Mouse (Mus musculus) intestine, embryonic 14.5 days (tissue): Measurements from ENCODE around the gene Mta2. TPM values are rescaled to one million over a fixed set of nuclear protein-coding genes. Genes with fewer than 3 reads are reported as not detected.

Source experiments
- ATAC-seq: fragments of 200-750 bp; cut with Nextera tagmentation; replicated peaks from 2 replicates; pipeline ENCODE4 v1.8.0; 2017; ENCODE audit warnings: low read depth, moderate number of reproducible peaks, moderate TSS enrichment, moderate library complexity; ENCODE audit not compliant: low FRiP score, low TSS enrichment
- DNase-seq: peaks from one replicate; pipeline ENCODE4 v3.0.0-alpha.2; 2018; ENCODE audit warnings: low spot score
- H3K27ac ChIP-seq: fragments of 300-500 bp; sonication (generic); 2 replicates; pipeline ENCODE4 v1.5.1; 2014; ENCODE audit warnings: low read depth, mild to moderate bottlenecking, control low read depth
- H3K27me3 ChIP-seq: fragments of 300-500 bp; sonication (generic); replicated peaks from 2 replicates; pipeline ENCODE4 v1.6.1; 2014; ENCODE audit warnings: low read length, control low read depth; ENCODE audit not compliant: control insufficient read depth, insufficient read depth
- H3K36me3 ChIP-seq: fragments of 300-500 bp; sonication (generic); 2 replicates; pipeline ENCODE4 v1.6.1; 2014; ENCODE audit warnings: low read length, control low read depth; ENCODE audit not compliant: control insufficient read depth, insufficient read depth
- H3K4me1 ChIP-seq: fragments of 300-500 bp; sonication (generic); replicated peaks from 2 replicates; pipeline ENCODE4 v1.6.1; 2014; ENCODE audit warnings: low read length, control low read depth, mixed read lengths; ENCODE audit not compliant: control insufficient read depth, insufficient read depth
- H3K4me2 ChIP-seq: fragments of 300-500 bp; sonication (generic); 2 replicates; pipeline ENCODE4 v1.6.1; 2014; ENCODE audit warnings: low read length
- H3K4me3 ChIP-seq: fragments of 300-500 bp; sonication (generic); 2 replicates; pipeline ENCODE4 v1.5.1; 2014; ENCODE audit warnings: low read depth, low read length, control low read depth, mixed read lengths
- H3K9ac ChIP-seq: fragments of 300-500 bp; sonication (generic); 2 replicates; pipeline ENCODE4 v1.6.1; 2014; ENCODE audit warnings: mild to moderate bottlenecking, low read length
- H3K9me3 ChIP-seq: fragments of 300-500 bp; sonication (generic); 2 replicates; pipeline ENCODE4 v1.6.1; 2016; ENCODE audit warnings: low read length, control low read depth; ENCODE audit not compliant: control insufficient read depth
- WGBS: fragments of 180-500 bp; shearing (Covaris S2); extraction: QIAGEN DNeasy Blood & Tissue Kit; methylation state at CpG from one replicate; pipeline ENCODE4 v1.1.7; 2014; 5-methylcytosine and 5-hydroxymethylcytosine counted together
- polyA plus RNA-seq: library from polyadenylated mRNA; unstranded; fragments of >200 nt; fragmentation: Nextera tagmentation; extraction: Ambion mirVana; gene quantifications from 2 replicates; pipeline ENCODE4 v1.2.1, GENCODE M21; 2014

Gene Mta2
- polyA plus RNA-seq, 1 experiment from 2014 or later = 40.3 TPM

DNA sequence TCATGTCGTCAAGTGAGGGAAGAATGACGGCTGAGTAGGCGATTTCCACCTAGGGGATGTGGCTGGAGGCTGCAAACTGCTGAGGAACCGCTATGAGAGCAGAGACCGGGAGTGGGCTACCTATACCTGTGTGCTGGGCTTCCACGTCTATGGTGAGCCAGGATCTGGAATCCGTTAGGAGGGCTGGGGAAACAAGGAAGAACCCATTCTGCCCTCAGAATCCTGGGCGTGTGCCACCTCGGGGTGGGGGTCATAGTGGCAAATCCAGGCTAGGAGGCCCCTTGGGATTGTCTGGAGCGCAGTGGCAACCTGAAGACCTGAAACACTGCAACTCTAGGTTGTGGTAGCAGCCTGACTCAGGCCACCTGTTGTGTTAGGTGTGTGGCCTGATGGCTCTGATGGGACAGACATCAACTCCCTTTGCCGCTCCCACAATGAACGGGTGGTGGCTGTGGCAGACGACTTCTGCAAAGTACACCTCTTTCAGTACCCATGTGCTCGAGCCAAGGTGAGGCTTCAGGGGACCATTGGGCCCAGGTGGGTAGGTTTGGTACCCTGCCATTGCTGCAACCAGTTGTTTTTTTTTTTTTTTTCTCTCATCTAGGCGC is 1.0 kb upstream of the Mta2 start:
- H3K27ac ChIP-seq = no peak overlapping the region
- H3K9ac ChIP-seq = peak overlapping the region; percentile 99
- 80% methylated on average over 15 of the region's 15 CpGs for WGBS

GRCm38 (mm10) chr19:8941136-8941514 is 550 bp upstream of the Mta2 start:
- DNase-seq (no peak), ATAC-seq (peak; percentile 9)
- Histone ChIP-seq H3K9ac (peak overlapping the region; percentile 99), H3K27ac (peak overlapping the region; percentile 98), H3K9me3 (no peaks in the 10 kb centered on the region), H3K27me3 (no peaks in the 10 kb centered on the region), H3K36me3 (peaks cover 48% of the 10 kb centered on the region), H3K4me2 (peak overlapping the region; percentile 75), H3K4me1 (peaks cover 26% of the 10 kb centered on the region), H3K4me3 (peak overlapping the region; percentile 98)
- WGBS = 30% methylated on average over 10 of the region's 10 CpGs

More for the DNA sequence above, 1.0 kb upstream of the Mta2 start:
- H3K4me2 ChIP-seq = peak overlapping the region; percentile 75
- H3K27me3 ChIP-seq = no peaks in the 10 kb centered on the region
- DNase-seq = no peak
- peaks cover 26% of the 10 kb centered on the region for H3K4me1 ChIP-seq
- H3K36me3 ChIP-seq = peaks cover 46% of the 10 kb centered on the region
- no peak for ATAC-seq
- 0 out of 2 replicates have a peak overlapping the region, but pooled peaks have one; percentile 98 for H3K4me3 ChIP-seq
- no peaks in the 10 kb centered on the region for H3K9me3 ChIP-seq

DNA sequence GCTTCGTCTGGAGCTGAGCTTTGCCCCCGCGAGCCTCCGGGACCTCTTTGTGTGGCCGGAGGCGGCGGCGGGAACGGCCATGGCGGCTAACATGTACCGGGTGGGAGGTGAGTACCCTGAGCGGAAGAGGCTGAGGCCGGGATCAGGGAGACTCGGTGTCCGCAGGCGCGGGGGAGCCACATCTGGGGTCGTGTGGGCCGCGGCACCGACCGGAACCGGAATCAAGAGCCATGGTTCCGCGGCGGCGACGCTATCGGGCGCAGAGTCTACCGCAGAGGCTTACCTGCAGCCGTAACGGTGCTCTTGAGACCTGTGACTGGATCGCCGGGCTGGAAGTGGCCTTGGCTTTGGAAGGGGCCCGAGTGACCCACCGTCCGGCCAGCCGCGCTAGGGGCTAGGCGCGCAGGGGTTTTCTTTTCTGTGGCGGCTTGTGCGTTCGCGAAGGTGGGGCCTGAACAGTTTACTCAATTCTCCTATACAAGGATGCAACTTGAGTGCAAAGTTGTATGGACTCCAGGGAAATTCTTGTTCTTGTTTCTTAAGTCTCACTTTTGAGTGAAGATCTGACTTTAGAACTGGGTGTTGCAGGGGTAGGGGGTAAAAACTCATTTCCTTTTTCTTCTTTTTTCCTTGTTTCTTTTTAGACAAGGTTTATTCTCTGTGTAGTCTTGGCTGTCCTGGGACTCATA is 745 bp downstream of the Mta2 start:
- H3K4me1 ChIP-seq = peaks cover 26% of the 10 kb centered on the region
- H3K4me2 ChIP-seq = peak overlapping the region; percentile 75
- peaks cover 47% of the 10 kb centered on the region for H3K36me3 ChIP-seq
- H3K27me3 ChIP-seq = no peaks in the 10 kb centered on the region
- ATAC-seq (peak; percentile 59), DNase-seq (no peak)
- peak overlapping the region; percentile 98 for H3K4me3 ChIP-seq
- peak overlapping the region; percentile 99 for H3K9ac ChIP-seq
- no peaks in the 10 kb centered on the region for H3K9me3 ChIP-seq
- peak overlapping the region; percentile 98 for H3K27ac ChIP-seq
- under 1% methylated on average over 44 of the region's 46 CpGs for WGBS

DNA sequence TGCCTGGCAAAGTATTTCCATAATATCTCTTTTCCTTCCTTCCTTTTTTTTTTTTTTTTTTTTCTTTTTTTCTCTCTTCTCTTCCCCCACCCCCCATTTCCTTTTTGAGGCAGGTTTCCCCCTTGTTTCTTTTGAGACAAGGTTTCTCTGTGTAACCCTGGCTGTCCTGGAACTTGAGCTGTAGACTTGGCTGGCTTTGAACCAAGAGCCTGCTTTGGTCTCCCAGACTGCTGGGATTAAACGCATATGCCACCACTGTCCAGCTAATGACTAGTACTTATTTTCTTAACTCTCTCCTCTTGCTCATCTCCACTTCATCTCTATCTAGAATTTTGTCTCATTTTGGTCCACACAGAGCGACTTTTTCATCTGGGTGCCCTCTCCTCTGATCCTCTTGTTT is 1.4 kb downstream of the Mta2 start:
- Histone ChIP-seq H3K36me3 (peaks cover 47% of the 10 kb centered on the region), H3K4me3 (peak overlapping the region; percentile 98)

DNA sequence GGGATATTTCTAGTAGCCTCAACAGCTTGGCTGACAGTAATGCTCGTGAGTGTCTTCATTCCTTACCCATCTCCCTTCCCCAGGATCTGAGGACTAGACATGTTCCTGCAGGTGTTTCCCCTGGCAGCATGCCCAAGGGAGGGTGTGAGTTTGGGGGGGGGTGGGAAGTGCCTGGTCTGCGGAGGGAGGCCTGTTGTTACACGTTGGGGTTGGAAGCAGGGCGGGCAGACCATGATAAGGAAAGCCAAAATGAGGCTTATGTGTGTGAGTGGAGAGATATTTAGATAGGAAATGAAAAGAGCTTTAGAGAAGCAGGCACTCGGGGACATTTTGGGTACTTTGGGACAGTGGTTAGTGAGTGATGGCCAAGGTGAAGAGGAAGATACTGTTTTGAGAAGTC is 2.4 kb downstream of the Mta2 start:
- Histone ChIP-seq H3K9me3 (no peaks in the 10 kb centered on the region), H3K9ac (no peak overlapping the region), H3K4me3 (peak overlapping the region; percentile 6; the same call in 1 of the 2 replicates), H3K27me3 (no peaks in the 10 kb centered on the region), H3K4me1 (peaks cover 26% of the 10 kb centered on the region), H3K4me2 (peak overlapping the region; percentile 75), H3K27ac (no peak overlapping the region), H3K36me3 (peaks cover 48% of the 10 kb centered on the region)
- ATAC-seq (no peak), DNase-seq (no peak)
- WGBS = 43% methylated on average over 5 of the region's 5 CpGs

More for the DNA sequence above, 1.4 kb downstream of the Mta2 start:
- Histone ChIP-seq H3K4me1 (peaks cover 26% of the 10 kb centered on the region), H3K27ac (peak overlapping the region; percentile 98; the same call in 1 of the 2 replicates), H3K9ac (peak overlapping the region; percentile 99), H3K4me2 (peak overlapping the region; percentile 75), H3K9me3 (no peaks in the 10 kb centered on the region), H3K27me3 (no peaks in the 10 kb centered on the region)
- no peak for ATAC-seq
- WGBS = 56% methylated on average over 2 of the region's 2 CpGs
- DNase-seq = no peak

DNA sequence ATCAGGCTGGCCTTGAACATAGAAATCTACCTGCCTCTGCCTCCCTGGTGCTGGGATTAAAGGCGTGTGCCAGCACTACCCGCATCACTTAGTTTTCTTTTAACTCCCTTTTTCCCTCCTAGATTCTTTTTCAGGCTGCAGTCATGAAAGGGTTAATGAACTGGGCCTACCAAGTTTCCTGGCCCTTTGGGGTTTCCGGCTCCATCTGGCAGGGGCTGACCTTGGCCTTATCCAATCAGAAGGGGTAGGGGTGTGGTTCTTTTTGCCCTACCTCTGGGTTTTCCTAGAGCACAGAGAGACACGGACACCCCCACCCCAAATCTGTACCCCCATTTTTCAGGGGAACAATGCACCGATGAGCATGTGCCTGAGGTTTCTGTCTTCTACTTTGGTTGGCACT is 3.1 kb downstream of the Mta2 start:
- H3K36me3 ChIP-seq = peaks cover 49% of the 10 kb centered on the region

GRCm38 (mm10) chr19:8945251-8945650 is 3.6 kb downstream of the Mta2 start:
- H3K27ac ChIP-seq = no peak overlapping the region
- H3K9ac ChIP-seq = peak overlapping the region; percentile 25
- peaks cover 26% of the 10 kb centered on the region for H3K4me1 ChIP-seq
- WGBS = 82% methylated on average over 6 of the region's 6 CpGs
- no peak for ATAC-seq
- no peaks in the 10 kb centered on the region for H3K9me3 ChIP-seq
- H3K36me3 ChIP-seq = peaks cover 51% of the 10 kb centered on the region
- no peak for DNase-seq
- no peaks in the 10 kb centered on the region for H3K27me3 ChIP-seq
- H3K4me2 ChIP-seq = peak overlapping the region; percentile 75
- peak overlapping the region; percentile 28 for H3K4me3 ChIP-seq

More for the DNA sequence above, 3.1 kb downstream of the Mta2 start:
- 29% methylated on average over 5 of the region's 5 CpGs for WGBS
- H3K4me1 ChIP-seq = peaks cover 26% of the 10 kb centered on the region
- H3K27me3 ChIP-seq = no peaks in the 10 kb centered on the region
- peak overlapping the region; percentile 28 for H3K4me3 ChIP-seq
- H3K27ac ChIP-seq = no peak overlapping the region
- H3K4me2 ChIP-seq = peak overlapping the region; percentile 75
- peak overlapping the region; percentile 25; the same call in 1 of the 2 replicates for H3K9ac ChIP-seq
- ATAC-seq = no peak
- no peaks in the 10 kb centered on the region for H3K9me3 ChIP-seq
- DNase-seq = peak; percentile 88

- H3K4me2 ChIP-seq = no peak overlapping the region
- ATAC-seq = no peak
- no peak for DNase-seq
- 92% methylated on average over 7 of the region's 7 CpGs for WGBS
- no peak overlapping the region for H3K9ac ChIP-seq
- no peak overlapping the region for H3K4me3 ChIP-seq
- H3K27ac ChIP-seq = no peak overlapping the region
- peaks cover 68% of the 10 kb centered on the region for H3K36me3 ChIP-seq
- H3K4me1 ChIP-seq = peaks cover 21% of the 10 kb centered on the region
- H3K9me3 ChIP-seq = no peaks in the 10 kb centered on the region
- H3K27me3 ChIP-seq = no peaks in the 10 kb centered on the region
Measured at GRCm38 (mm10) chr19:8946929-8947328, 5.3 kb downstream of the Mta2 start.
